Mouse (Mus musculus) adrenal gland, adult 8-10 months (tissue): ENCODE data around the gene Ankrd6. TPM values are rescaled to one million over a fixed set of nuclear protein-coding genes. Genes with fewer than 3 reads are reported as not detected.

ENCODE experiments used
- DNase-seq: peaks from one replicate; pipeline ENCODE4 v3.0.0; 2022
- total RNA-seq, 4 experiments: library from RNA; stranded (reverse); gene quantifications; 2 replicates each; pipeline ENCODE4 v1.2.4; 2022

Ankrd6 gene
- total RNA-seq, 4 experiments from 2014 or later = 2.8 to 10.6 (median 4.9) TPM

DNA sequence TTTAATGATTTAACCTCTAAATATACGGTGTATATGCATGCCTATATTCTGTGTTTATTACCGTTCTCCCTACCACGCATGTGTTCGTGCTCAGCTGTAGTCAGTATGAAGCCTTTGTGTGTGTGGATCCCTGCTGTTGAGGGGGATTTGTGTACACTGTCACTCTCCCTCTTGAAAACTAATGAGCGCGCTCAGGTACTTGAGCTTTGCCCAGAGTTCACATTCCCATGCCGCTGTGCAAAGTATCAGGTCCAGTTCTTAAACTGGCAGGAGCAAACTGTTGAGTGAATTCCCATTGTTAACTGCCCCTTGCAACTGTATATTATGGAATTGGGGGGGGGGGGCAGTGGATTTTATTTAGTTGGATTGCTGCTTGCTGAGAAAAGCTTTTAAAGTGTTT, 183.2 kb downstream of the Ankrd6 start:
- DNase-seq = no peak

GRCm38 (mm10) chr4:32757430-32757829, 193.2 kb downstream of the Ankrd6 start:
- DNase-seq = no peak

Other genes with a start within 250 kb of the Ankrd6 start
- 10 to 100 TPM; 38.9 to 49.3 (median 46.3) TPM for gene Lyrm2, start 150.6 kb downstream of the Ankrd6 start, total RNA-seq
- gene Rragd, start 32.2 kb upstream of the Ankrd6 start, total RNA-seq = 10 to 100 TPM; 10.2 to 16.4 (median 13.9) TPM
- gene Ube2j1, start 80.6 kb upstream of the Ankrd6 start, total RNA-seq = 10 to 100 TPM; 45.2 to 68.6 (median 63.7) TPM
- under 1 TPM in 2 of 4 experiments, not detected in 2; 0.71 to 0.89 TPM for gene Gabrr2, start 112.2 kb upstream of the Ankrd6 start, total RNA-seq
- under 1 TPM in 3 of 4 experiments, not detected in 1; 0.14 to 0.17 (median 0.15) TPM for gene Gabrr1, start 181.7 kb upstream of the Ankrd6 start, total RNA-seq
- gene Pm20d2, start 238.9 kb upstream of the Ankrd6 start, total RNA-seq = 10 to 100 TPM; 15.6 to 42.2 (median 27.4) TPM